Mouse (Mus musculus) kidney, adult 2 months (tissue): Measurements from ENCODE around the gene 1810013L24Rik. TPM values are rescaled to one million over a fixed set of nuclear protein-coding genes. Genes with fewer than 3 reads are reported as not detected.

Source experiments
- DNase-seq: peaks from one replicate; pipeline ENCODE4 v3.0.0; 2021
- H3K27ac ChIP-seq: fragments of 200-500 bp; 2 replicates; pipeline ENCODE4 v1.5.1; 2012; ENCODE audit warnings: low read depth, low read length, control low read depth, inconsistent platforms; ENCODE audit not compliant: insufficient read depth
- H3K27me3 ChIP-seq: fragments of 200-500 bp; replicated peaks from 2 replicates; pipeline ENCODE4 v1.6.1; 2012; ENCODE audit warnings: mild to moderate bottlenecking, moderate library complexity, low read length, inconsistent platforms; ENCODE audit not compliant: control insufficient read depth, insufficient read depth
- H3K36me3 ChIP-seq: fragments of 200-500 bp; 2 replicates; pipeline ENCODE4 v1.6.1; 2012; ENCODE audit warnings: mild to moderate bottlenecking, moderate library complexity, low read length, inconsistent platforms; ENCODE audit not compliant: control insufficient read depth, insufficient read depth
- H3K4me1 ChIP-seq: fragments of 200-500 bp; 2 replicates; pipeline ENCODE4 v1.6.1; 2011; ENCODE audit warnings: low read length; ENCODE audit not compliant: control insufficient read depth, insufficient read depth
- H3K4me3 ChIP-seq: fragments of 200-500 bp; 2 replicates; pipeline ENCODE4 v1.5.1; 2011; ENCODE audit warnings: mild to moderate bottlenecking, low read depth, low read length, control low read depth; ENCODE audit not compliant: insufficient read depth
- CTCF ChIP-seq: fragments of 200-500 bp; conservative IDR thresholded peaks from 2 replicates; pipeline ENCODE4 v1.5.1; 2011; ENCODE audit warnings: low read depth, mild to moderate bottlenecking, control low read depth, low read length, moderate library complexity, mixed read lengths; ENCODE audit not compliant: insufficient read depth, insufficient read length
- POLR2A ChIP-seq: fragments of 200-500 bp; IDR thresholded peaks from one replicate; pipeline ENCODE4 v1.6.1; 2011; ENCODE audit warnings: low read depth, low read length, control low read depth
- WGBS: fragments of 180-500 bp; shearing (Covaris S2); methylation state at CpG from one replicate; pipeline ENCODE4 v1.1.7; 2018; 5-methylcytosine and 5-hydroxymethylcytosine counted together
- polyA plus RNA-seq: library from polyadenylated mRNA; depleted of rRNA; stranded (reverse); fragments of >200 nt; gene quantifications from 2 replicates; pipeline ENCODE4 v1.2.3, GENCODE M21; 2012; rRNA removed

Gene 1810013L24Rik
- 18.3 and 24.2 TPM in 2 replicates for polyA plus RNA-seq

GRCm38 (mm10) chr16:8829564-8830359 is at the start of gene 1810013L24Rik:
Gene 1810013L24Rik (plus strand): TSS chr16:8830100.
- DNase-seq: peak; percentile 99
- Histone ChIP-seq H3K36me3 (peaks cover 1% of the 10 kb centered on the region; the same call in 1 of the 2 replicates), H3K27me3 (no peaks in the 10 kb centered on the region), H3K4me3 (peak within 1 kb of the TSS; percentile 99), H3K27ac (peak within 1 kb of the TSS; percentile 100), H3K4me1 (peaks cover 9% of the 10 kb centered on the region)
- TF ChIP-seq POLR2A (peak; percentile 85), CTCF (no peak)
- under 1% methylated on average over 77 of the region's 80 CpGs for WGBS

GRCm38 (mm10) chr16:8780187-8780586 is 49.7 kb upstream of the 1810013L24Rik start:
- Histone ChIP-seq H3K27me3 (no peaks in the 10 kb centered on the region), H3K36me3 (no peaks in the 10 kb centered on the region), H3K4me3 (no peak overlapping the region), H3K4me1 (no peaks in the 10 kb centered on the region), H3K27ac (no peak overlapping the region)
- TF ChIP-seq POLR2A: no peak
- TF ChIP-seq CTCF: no peak
- 86% methylated on average over 3 of the region's 3 CpGs for WGBS
- DNase-seq: no peak

- Histone ChIP-seq H3K27ac (no peak overlapping the region), H3K4me1 (no peaks in the 10 kb centered on the region), H3K27me3 (no peaks in the 10 kb centered on the region), H3K36me3 (no peaks in the 10 kb centered on the region), H3K4me3 (no peak overlapping the region)
- TF ChIP-seq POLR2A: no peak
- TF ChIP-seq CTCF: no peak
- peak; percentile 2 for DNase-seq
- WGBS: 72% methylated on average over 6 of the region's 6 CpGs
These were observed 48.7 kb upstream of the 1810013L24Rik start for GRCm38 (mm10) chr16:8781191-8781590.

GRCm38 (mm10) chr16:8781660-8782059 is 48.2 kb upstream of the 1810013L24Rik start:
- no peak overlapping the region for H3K27ac ChIP-seq
- H3K27me3 ChIP-seq: no peaks in the 10 kb centered on the region
- DNase-seq: no peak
- H3K4me3 ChIP-seq: no peak overlapping the region
- TF ChIP-seq POLR2A (no peak), CTCF (no peak)
- H3K4me1 ChIP-seq: no peaks in the 10 kb centered on the region
- H3K36me3 ChIP-seq: no peaks in the 10 kb centered on the region
- WGBS: 97% methylated on average over 2 of the region's 2 CpGs

- no peaks in the 10 kb centered on the region for H3K27me3 ChIP-seq
- H3K36me3 ChIP-seq: no peaks in the 10 kb centered on the region
- 82% methylated on average over 16 of the region's 16 CpGs for WGBS
- TF ChIP-seq POLR2A: no peak
- TF ChIP-seq CTCF: no peak
- no peak for DNase-seq
- H3K4me1 ChIP-seq: no peaks in the 10 kb centered on the region
- H3K27ac ChIP-seq: no peak overlapping the region
- no peak overlapping the region for H3K4me3 ChIP-seq
These were observed 46.5 kb upstream of the 1810013L24Rik start for GRCm38 (mm10) chr16:8783198-8783913.

- Histone ChIP-seq H3K4me3 (no peak overlapping the region), H3K4me1 (no peaks in the 10 kb centered on the region), H3K27ac (no peak overlapping the region), H3K36me3 (no peaks in the 10 kb centered on the region), H3K27me3 (no peaks in the 10 kb centered on the region)
- DNase-seq: peak; percentile 72
- 49% methylated on average over 3 of the region's 3 CpGs for WGBS
- no peak for TF ChIP-seq POLR2A
- TF ChIP-seq CTCF: no peak
These were observed 45.1 kb upstream of the 1810013L24Rik start for GRCm38 (mm10) chr16:8784753-8785152.

- Histone ChIP-seq H3K36me3 (no peaks in the 10 kb centered on the region), H3K4me3 (no peak overlapping the region), H3K27ac (no peak overlapping the region), H3K27me3 (no peaks in the 10 kb centered on the region), H3K4me1 (no peaks in the 10 kb centered on the region)
- DNase-seq: no peak
- no peak for TF ChIP-seq POLR2A
- no peak for TF ChIP-seq CTCF
- WGBS: 76% methylated on average over 4 of the region's 4 CpGs
These were observed 39.0 kb upstream of the 1810013L24Rik start for GRCm38 (mm10) chr16:8790886-8791285.
